Mouse (Mus musculus): ENCODE data around the gene 1110051M20Rik.
A peak's percentile ranks its signal among the peaks of the same experiment; 100 is the strongest.

1110051M20Rik gene

GRCm38 (mm10) chr2:91457259-91457655 is 12.8 kb upstream of the 1110051M20Rik start, which contains the start of gene Lrp4:
Gene Lrp4, plus strand, starts transcription at chr2:91457511.
- peak in 1 of 2 experiments; percentile 37 for DNase-seq

GRCm38 (mm10) chr2:91456491-91457100 is 12.1 kb upstream of the 1110051M20Rik start:
- DNase-seq: no peak

GRCm38 (mm10) chr2:91455826-91456225 is 11.3 kb upstream of the 1110051M20Rik start:
- peak; percentile 59 to 71 for DNase-seq

GRCm38 (mm10) chr2:91454434-91454833 is 9.9 kb upstream of the 1110051M20Rik start:
- no peak for DNase-seq

GRCm38 (mm10) chr2:91453231-91454075 is 8.9 kb upstream of the 1110051M20Rik start:
- DNase-seq: no peak

GRCm38 (mm10) chr2:91452658-91453057 is 8.2 kb upstream of the 1110051M20Rik start:
- no peak for DNase-seq

- DNase-seq: no peak
Observed at GRCm38 (mm10) chr2:91450316-91450715, 5.8 kb upstream of the 1110051M20Rik start.

- DNase-seq: no peak
Observed at GRCm38 (mm10) chr2:91449662-91450061, 5.2 kb upstream of the 1110051M20Rik start.

- no peak for DNase-seq
Observed at GRCm38 (mm10) chr2:91442241-91442640, 2.3 kb downstream of the 1110051M20Rik start.

- DNase-seq: no peak
Observed at GRCm38 (mm10) chr2:91441715-91442114, 2.8 kb downstream of the 1110051M20Rik start.

GRCm38 (mm10) chr2:91440686-91441085 is 3.8 kb downstream of the 1110051M20Rik start:
- no peak for DNase-seq

GRCm38 (mm10) chr2:91439876-91440275 is 4.6 kb downstream of the 1110051M20Rik start:
- DNase-seq: no peak

GRCm38 (mm10) chr2:91439271-91439670 is 5.2 kb downstream of the 1110051M20Rik start:
- no peak for DNase-seq

GRCm38 (mm10) chr2:91437116-91437815 is 7.2 kb downstream of the 1110051M20Rik start:
- no peak for DNase-seq

- no peak for DNase-seq
Observed at GRCm38 (mm10) chr2:91436713-91437112, 7.8 kb downstream of the 1110051M20Rik start.

- peak; percentile 30 to 31 for DNase-seq
Observed at GRCm38 (mm10) chr2:91430600-91430919, 13.9 kb downstream of the 1110051M20Rik start.

- no peak for DNase-seq
Observed at GRCm38 (mm10) chr2:91429915-91430599, 14.4 kb downstream of the 1110051M20Rik start.

GRCm38 (mm10) chr2:91429146-91429545 is 15.4 kb downstream of the 1110051M20Rik start:
- DNase-seq: no peak

- no peak for DNase-seq
Observed at GRCm38 (mm10) chr2:91426321-91426720, 18.2 kb downstream of the 1110051M20Rik start.

GRCm38 (mm10) chr2:91424061-91424720 is 20.3 kb downstream of the 1110051M20Rik start:
- DNase-seq: no peak

GRCm38 (mm10) chr2:91421641-91422040 is 22.9 kb downstream of the 1110051M20Rik start:
- DNase-seq: no peak

- no peak for DNase-seq
Observed at GRCm38 (mm10) chr2:91413811-91414210, 30.7 kb downstream of the 1110051M20Rik start.
